Mouse (Mus musculus) C2C12 (cell line): ENCODE measurements at regions not wholly inside any gene's neighbourhood (a gene's known extent, or its start where the extent isn't known, plus 50 kb on each side); places are given as distances from the start of the nearest gene placed in this dataset.

Experiments used
- CTCF ChIP-seq: IDR thresholded peaks from one replicate; pipeline ENCODE4 v1.5.1; 2011; ENCODE audit not compliant: control insufficient read depth, insufficient read depth, insufficient read length
- MAX ChIP-seq: IDR thresholded peaks from one replicate; pipeline ENCODE4 v1.6.1; 2011; ENCODE audit warnings: mild to moderate bottlenecking, control low read depth
- MYOD1 ChIP-seq: IDR thresholded peaks from one replicate; pipeline ENCODE4 v1.6.1; 2011; ENCODE audit warnings: low read depth; ENCODE audit not compliant: control insufficient read depth, insufficient read length

DNA sequence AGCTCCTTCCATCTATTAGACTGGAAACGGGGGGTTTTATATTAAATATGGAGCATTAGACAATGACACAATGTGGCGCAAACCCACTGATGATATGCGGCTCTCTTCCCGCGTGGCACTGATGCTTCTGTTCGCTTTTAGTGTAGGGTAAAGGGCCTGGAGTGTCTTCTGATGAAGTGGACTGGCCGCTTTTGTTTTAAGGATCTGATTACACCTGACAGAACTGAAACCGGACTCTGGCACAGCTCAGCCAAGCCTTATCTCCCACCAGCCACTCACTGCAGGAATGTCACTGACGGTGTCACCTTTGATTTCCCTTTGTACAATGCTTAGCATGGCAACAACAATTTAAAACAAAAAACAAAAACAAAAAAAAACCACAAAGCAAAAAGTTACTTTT lies 61.0 kb upstream of the Arhgap29 start:
- TF ChIP-seq CTCF (no peak), MAX (no peak), MYOD1 (no peak)
